Mouse (Mus musculus) cerebellum, adult 11 months (tissue): ENCODE measurements around the gene Mmp14.
A peak's percentile ranks its signal among the peaks of the same experiment; 100 is the strongest.

Experiments used
- DNase-seq: peaks from one replicate; pipeline ENCODE4 v3.0.0; 2022

Mmp14 gene

DNA sequence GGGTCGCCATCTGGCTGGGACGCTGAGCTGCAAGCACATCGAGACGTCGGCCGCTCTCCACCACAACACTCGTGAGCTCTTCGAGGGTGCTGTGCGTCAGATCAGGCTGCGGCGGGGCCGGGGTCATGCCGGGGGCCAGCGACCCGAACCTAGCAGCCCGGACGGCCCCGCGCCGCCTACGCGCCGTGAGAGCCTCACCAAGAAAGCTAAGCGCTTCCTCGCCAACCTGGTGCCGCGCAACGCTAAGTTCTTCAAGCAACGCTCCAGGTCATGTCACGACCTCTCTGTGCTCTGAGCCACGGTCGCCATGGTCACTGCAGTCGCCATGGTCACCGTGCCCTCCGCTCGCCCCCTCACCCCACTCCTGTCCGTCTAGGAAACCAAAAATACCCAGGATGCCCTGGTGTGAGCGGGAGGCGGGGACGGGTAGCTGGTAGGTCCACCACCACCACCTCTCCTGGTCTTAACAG, 48.1 kb downstream of the Mmp14 start:
- DNase-seq: no peak

- DNase-seq: no peak
These were observed 49.3 kb downstream of the Mmp14 start for GRCm38 (mm10) chr14:54480673-54481072.

DNA sequence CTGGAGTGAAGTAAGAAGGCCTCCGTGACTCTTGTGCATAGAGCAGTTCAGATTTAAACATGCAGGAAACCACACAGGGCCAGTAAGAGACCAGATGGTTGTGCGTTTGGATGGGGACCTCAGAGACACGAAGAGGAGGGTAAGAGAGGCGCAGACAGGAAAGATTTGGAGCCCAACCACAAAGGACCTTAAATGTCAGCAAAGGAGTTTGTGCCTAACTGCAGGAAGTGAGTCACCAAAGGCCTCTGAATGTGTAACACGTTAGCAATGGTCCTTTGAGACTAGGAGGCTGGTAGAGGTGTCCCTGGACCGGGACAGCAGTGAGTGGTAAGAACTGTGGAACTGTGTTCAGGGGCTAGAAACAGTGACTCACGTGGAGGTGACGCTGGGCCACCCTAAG, 50.0 kb downstream of the Mmp14 start:
- DNase-seq: no peak

DNA sequence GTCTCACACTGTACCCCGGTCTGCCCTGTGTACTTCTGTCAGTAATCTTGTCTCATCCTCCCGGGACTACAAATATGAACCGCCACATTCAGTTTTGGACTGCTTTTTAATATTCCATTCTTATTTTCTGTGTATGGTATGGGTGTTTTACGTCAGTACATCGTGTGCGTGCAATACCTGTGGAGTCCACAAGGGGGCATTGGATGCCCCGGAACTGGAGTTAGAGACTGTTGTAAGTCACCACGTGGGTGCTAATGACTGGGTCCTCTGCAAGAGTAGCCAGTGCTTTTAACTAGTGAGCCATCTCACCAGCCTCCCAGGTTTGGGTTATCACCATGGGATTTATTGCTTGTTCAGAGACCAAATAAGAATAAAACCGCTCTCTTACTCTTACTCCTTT, 51.1 kb downstream of the Mmp14 start:
- no peak for DNase-seq

GRCm38 (mm10) chr14:54485899-54486298, 54.5 kb downstream of the Mmp14 start:
- DNase-seq: no peak

DNA sequence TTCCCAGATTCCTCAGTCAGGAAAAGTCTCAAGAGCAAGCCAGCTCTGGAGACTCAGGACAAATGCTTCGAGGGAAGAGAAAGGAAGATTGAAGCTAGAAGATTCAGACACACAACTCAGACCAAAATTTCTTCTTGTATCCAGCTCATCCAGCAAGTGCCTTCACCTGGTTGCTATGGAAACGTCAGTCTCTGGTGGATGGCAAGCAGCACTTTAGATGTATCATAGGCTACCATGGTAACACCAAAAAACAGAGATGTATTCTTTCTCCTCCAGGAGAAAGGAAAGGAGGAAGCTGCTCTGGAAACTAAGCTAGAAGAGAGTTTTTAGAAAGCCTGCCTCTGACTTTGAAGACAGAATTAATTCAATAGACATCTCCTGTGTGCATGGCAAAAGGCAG, 56.3 kb downstream of the Mmp14 start:
- no peak for DNase-seq

DNA sequence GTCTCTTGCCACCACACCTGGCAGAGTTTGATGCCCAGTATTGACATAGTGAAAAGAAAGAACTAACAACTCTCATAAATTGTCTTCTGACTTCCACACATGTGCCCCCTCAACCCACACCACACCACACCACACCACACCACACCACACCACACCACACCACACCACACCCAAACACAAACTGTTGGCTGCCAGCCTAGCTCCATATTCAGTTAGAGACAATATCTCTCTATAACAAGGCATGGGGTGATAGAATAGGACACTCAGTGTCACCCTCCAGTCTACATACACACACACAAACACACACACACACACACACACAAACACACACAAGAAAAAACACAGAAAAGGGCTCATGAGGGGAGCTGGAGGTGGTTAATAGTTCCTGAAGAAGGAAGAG, 56.9 kb downstream of the Mmp14 start:
- DNase-seq: no peak

DNA sequence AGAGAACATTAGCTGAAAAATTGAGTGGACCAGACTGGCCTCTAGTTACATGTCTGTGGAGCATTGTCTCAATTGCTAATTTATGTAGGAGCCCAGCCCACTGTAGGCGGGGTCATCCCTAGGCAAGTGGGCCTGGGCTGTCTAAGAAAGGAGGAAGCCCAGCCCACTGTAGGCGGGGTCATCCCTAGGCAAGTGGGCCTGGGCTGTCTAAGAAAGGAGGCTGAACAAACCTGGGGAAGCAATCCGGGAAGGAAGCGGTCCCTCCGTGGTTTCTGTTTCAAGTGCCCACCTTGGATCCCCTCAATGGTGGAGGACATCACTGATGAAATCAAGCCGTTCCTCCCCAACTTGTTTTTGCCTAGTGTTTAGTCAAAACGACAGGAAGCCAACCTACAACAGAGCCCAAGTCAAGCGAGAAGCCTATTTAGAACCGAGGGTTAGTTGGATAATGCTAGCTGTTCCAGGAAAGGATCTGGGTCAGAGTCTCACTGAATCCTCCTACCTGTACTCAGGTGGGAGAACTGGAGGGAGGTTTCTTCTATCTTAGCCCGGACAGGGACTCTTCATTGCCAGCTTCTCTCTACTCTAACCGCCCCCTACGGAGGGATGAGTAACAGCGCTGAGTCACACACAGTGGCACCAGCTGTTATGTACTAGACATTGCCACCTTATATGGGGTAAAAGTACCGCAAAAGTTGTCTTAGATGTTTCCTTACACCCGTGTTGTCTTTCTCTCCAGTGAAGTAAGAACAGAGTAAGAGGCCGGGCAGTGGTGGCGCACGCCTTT, 61.1 kb downstream of the Mmp14 start:
- no peak for DNase-seq

GRCm38 (mm10) chr14:54493236-54493635, 61.8 kb downstream of the Mmp14 start:
- no peak for DNase-seq

DNA sequence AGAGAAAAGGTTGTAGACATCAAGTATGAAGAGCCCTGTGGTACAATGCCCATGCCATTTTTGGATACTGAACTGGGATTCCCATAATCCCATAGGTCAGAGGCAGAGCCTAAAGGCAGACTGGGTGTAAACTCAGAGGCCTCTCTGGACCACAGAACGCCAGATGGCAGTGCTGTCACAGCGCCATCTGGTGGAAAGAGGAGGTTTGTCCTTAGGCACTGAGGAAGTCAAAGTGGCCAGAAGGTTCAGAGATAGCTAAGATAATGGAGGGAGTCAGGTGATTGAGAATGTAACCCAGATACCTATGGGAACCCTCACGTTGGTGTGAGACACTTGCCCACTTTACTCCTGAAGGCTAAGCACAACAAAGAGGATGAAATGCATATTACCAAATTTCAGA, 62.8 kb downstream of the Mmp14 start:
- peak; percentile 57 for DNase-seq
